Mouse (Mus musculus): ENCODE measurements at regions not wholly inside any gene's neighbourhood (a gene's known extent, or its start where the extent isn't known, plus 50 kb on each side); places are given as distances from the start of the nearest gene placed in this dataset.

- DNase-seq: no peak
These were observed 318.4 kb upstream of the Myo3a start for GRCm38 (mm10) chr2:21908813-21909480.

GRCm38 (mm10) chr2:21909481-21909966 lies 317.8 kb upstream of the Myo3a start:
- DNase-seq: peak; percentile 86

- DNase-seq: peak; percentile 90
These were observed 309.3 kb upstream of the Myo3a start for GRCm38 (mm10) chr2:21917804-21918690.

GRCm38 (mm10) chr2:21919091-21919490 lies 308.2 kb upstream of the Myo3a start:
- no peak for DNase-seq

GRCm38 (mm10) chr2:21927656-21928055 lies 299.6 kb upstream of the Myo3a start:
- DNase-seq: peak; percentile 42

- DNase-seq: no peak
These were observed 287.3 kb upstream of the Myo3a start for GRCm38 (mm10) chr2:21939993-21940392.

- DNase-seq: peak; percentile 67
These were observed 286.4 kb upstream of the Myo3a start for GRCm38 (mm10) chr2:21940797-21941487.

- DNase-seq: no peak
These were observed 285.8 kb upstream of the Myo3a start for GRCm38 (mm10) chr2:21941488-21942000.

GRCm38 (mm10) chr2:21943676-21944075 lies 283.6 kb upstream of the Myo3a start:
- no peak for DNase-seq

GRCm38 (mm10) chr2:21946484-21946883 lies 280.8 kb upstream of the Myo3a start:
- DNase-seq: no peak

GRCm38 (mm10) chr2:21951279-21951678 lies 276.0 kb upstream of the Myo3a start:
- DNase-seq: no peak

GRCm38 (mm10) chr2:21956112-21956963 lies 271.0 kb upstream of the Myo3a start:
- DNase-seq: no peak

GRCm38 (mm10) chr2:21958365-21958764 lies 268.9 kb upstream of the Myo3a start:
- peak; percentile 76 for DNase-seq

GRCm38 (mm10) chr2:21958802-21959201 lies 268.5 kb upstream of the Myo3a start:
- DNase-seq: no peak

GRCm38 (mm10) chr2:21963343-21964026 lies 263.8 kb upstream of the Myo3a start:
- peak; percentile 10 for DNase-seq

- peak; percentile 73 for DNase-seq
These were observed 263.2 kb upstream of the Myo3a start for GRCm38 (mm10) chr2:21964027-21964605.

- no peak for DNase-seq
These were observed 256.4 kb upstream of the Myo3a start for GRCm38 (mm10) chr2:21970774-21971406.

- no peak for DNase-seq
These were observed 252.7 kb upstream of the Myo3a start for GRCm38 (mm10) chr2:21974599-21974998.

- no peak for DNase-seq
These were observed 251.8 kb upstream of the Myo3a start for GRCm38 (mm10) chr2:21975547-21975946.

GRCm38 (mm10) chr2:21976337-21976736 lies 251.0 kb upstream of the Myo3a start:
- DNase-seq: no peak

GRCm38 (mm10) chr2:21976831-21977230 lies 250.5 kb upstream of the Myo3a start:
- no peak for DNase-seq

Data from embryo, embryonic 11 days (tissue).